Mouse (Mus musculus) C2C12 (cell line): ENCODE results near the gene Pias3. TPM values are rescaled to one million over a fixed set of nuclear protein-coding genes. Genes with fewer than 3 reads are reported as not detected.

Source experiments
- H3K27me3 ChIP-seq: one replicate; pipeline ENCODE4 v1.6.1; 2011; ENCODE audit not compliant: control insufficient read depth, insufficient read depth, insufficient read length
- H3K36me3 ChIP-seq: one replicate; pipeline ENCODE4 v1.6.1; 2011; ENCODE audit not compliant: control insufficient read depth, insufficient read depth
- H3K4me3 ChIP-seq: one replicate; pipeline ENCODE4 v1.5.1; 2011; ENCODE audit warnings: mild to moderate bottlenecking, control low read depth; ENCODE audit not compliant: poor library complexity, insufficient read depth, severe bottlenecking
- H3K79me2 ChIP-seq: one replicate; pipeline ENCODE4 v1.6.1; 2011; ENCODE audit not compliant: control insufficient read depth, insufficient read depth
- H3K79me3 ChIP-seq: one replicate; pipeline ENCODE4 v1.6.1; 2011; ENCODE audit warnings: low read depth, control low read depth
- H3ac ChIP-seq: one replicate; pipeline ENCODE3; 2011; ENCODE audit warnings: low read depth; ENCODE audit not compliant: control insufficient read depth, insufficient read length
- CEBPB ChIP-seq: IDR thresholded peaks from one replicate; pipeline ENCODE4 v1.6.1; 2011; ENCODE audit warnings: low read depth, mild to moderate bottlenecking, control low read depth, moderate library complexity
- CTCF ChIP-seq: IDR thresholded peaks from one replicate; pipeline ENCODE4 v1.5.1; 2011; ENCODE audit not compliant: control insufficient read depth, insufficient read depth, insufficient read length
- FOSL1 ChIP-seq: IDR thresholded peaks from one replicate; pipeline ENCODE4 v1.8.0; 2011; ENCODE audit warnings: mild to moderate bottlenecking, low read length; ENCODE audit not compliant: poor library complexity, insufficient read depth, severe bottlenecking
- MAX ChIP-seq: IDR thresholded peaks from one replicate; pipeline ENCODE4 v1.6.1; 2011; ENCODE audit warnings: mild to moderate bottlenecking, control low read depth
- MYOD1 ChIP-seq: IDR thresholded peaks from one replicate; pipeline ENCODE4 v1.6.1; 2011; ENCODE audit warnings: low read depth; ENCODE audit not compliant: control insufficient read depth, insufficient read length
- MYOG ChIP-seq: IDR thresholded peaks from one replicate; pipeline ENCODE4 v1.6.1; 2011; ENCODE audit not compliant: control insufficient read depth, insufficient read length; ENCODE audit errors: extremely low read depth
- USF1 ChIP-seq: IDR thresholded peaks from one replicate; pipeline ENCODE4 v1.6.1; 2011; ENCODE audit warnings: low read depth, mild to moderate bottlenecking, control low read depth, moderate library complexity
- polyA plus RNA-seq: library from polyadenylated mRNA; unstranded; fragments of >200 nt; fragmentation: generic; extraction: Trizol; gene quantifications from one replicate; pipeline ENCODE4 v1.2.1, GENCODE M21; 2012; ENCODE audit warnings: missing spikeins

Pias3 gene
- polyA plus RNA-seq, 1 experiment, result 19.2 TPM

DNA sequence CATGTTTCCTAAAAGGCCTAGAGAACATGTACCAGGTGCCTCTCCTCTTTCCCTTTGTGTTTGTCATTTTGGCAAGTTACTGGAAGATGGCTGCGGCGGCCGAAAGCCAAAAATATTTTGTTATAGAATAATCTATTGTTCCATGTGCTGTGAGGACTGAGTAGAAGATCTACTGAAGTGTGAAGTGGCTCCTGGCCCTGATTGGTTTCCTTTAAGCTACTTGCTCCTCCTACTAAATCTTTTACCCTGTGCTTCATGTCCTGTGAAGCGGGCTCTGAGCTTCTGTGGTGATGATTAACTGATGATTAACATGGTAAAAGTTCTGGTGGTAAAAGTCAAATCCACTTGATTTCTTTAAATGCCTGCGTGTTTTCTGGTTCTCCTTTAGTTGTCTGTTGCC lies 29.3 kb upstream of the Pias3 start:
- Histone ChIP-seq H3K27me3 (no peaks in the 10 kb centered on the region), H3K79me2 (no peaks in the 10 kb centered on the region), H3K4me3 (no peak overlapping the region), H3K36me3 (no peaks in the 10 kb centered on the region), H3K79me3 (no peaks in the 10 kb centered on the region), H3ac (no peak overlapping the region)
- TF ChIP-seq USF1 (no peak), FOSL1 (no peak), MYOG (no peak), CEBPB (no peak), CTCF (no peak), MAX (no peak), MYOD1 (no peak)

DNA sequence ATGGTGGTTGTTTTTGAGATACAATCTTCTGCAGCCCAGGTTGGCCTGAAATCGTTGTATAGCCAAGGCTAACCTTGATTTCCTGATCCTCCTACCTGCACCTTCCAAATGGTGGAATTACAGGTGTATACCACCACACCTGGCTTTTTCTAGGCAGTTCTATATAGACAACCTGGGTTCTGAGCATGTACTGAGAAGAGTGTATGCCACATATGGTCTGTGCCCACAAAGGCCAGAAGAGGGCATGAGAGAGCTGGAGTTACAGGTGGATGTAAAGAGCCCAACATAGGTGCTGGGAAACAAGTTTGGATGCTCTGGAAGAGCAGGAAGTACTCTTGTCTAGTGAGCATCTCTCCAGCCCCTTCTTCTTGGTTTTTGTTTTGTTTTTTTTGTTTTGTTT lies 28.9 kb upstream of the Pias3 start:
- TF ChIP-seq MYOG (no peak), CTCF (peak; percentile 31), CEBPB (no peak), MYOD1 (no peak), MAX (no peak)
- H3K79me2 ChIP-seq, result no peaks in the 10 kb centered on the region
- H3K36me3 ChIP-seq, result no peaks in the 10 kb centered on the region
- no peak overlapping the region for H3K4me3 ChIP-seq
- no peaks in the 10 kb centered on the region for H3K79me3 ChIP-seq
- no peaks in the 10 kb centered on the region for H3K27me3 ChIP-seq
- H3ac ChIP-seq, result no peak overlapping the region

GRCm38 (mm10) chr3:96668424-96669067 lies 27.6 kb upstream of the Pias3 start:
- H3K79me2 ChIP-seq, result no peaks in the 10 kb centered on the region
- no peaks in the 10 kb centered on the region for H3K79me3 ChIP-seq
- H3K36me3 ChIP-seq, result no peaks in the 10 kb centered on the region
- no peak overlapping the region for H3ac ChIP-seq
- H3K27me3 ChIP-seq, result no peaks in the 10 kb centered on the region
- TF ChIP-seq MYOD1 (no peak), CTCF (no peak), FOSL1 (no peak), MAX (no peak), USF1 (no peak), MYOG (no peak), CEBPB (no peak)
- no peak overlapping the region for H3K4me3 ChIP-seq

- Histone ChIP-seq H3K27me3 (no peaks in the 10 kb centered on the region), H3K79me2 (no peaks in the 10 kb centered on the region), H3K36me3 (no peaks in the 10 kb centered on the region), H3K79me3 (no peaks in the 10 kb centered on the region), H3K4me3 (no peak within 1 kb of the TSS), H3ac (no peak within 1 kb of the TSS)
- TF ChIP-seq MYOG, result no peak
- no peak for TF ChIP-seq FOSL1
- TF ChIP-seq MAX, result no peak
- no peak for TF ChIP-seq USF1
- TF ChIP-seq CTCF, result no peak
- no peak for TF ChIP-seq CEBPB
- no peak for TF ChIP-seq MYOD1
Observed at GRCm38 (mm10) chr3:96669727-96670468, 26.3 kb upstream of the Pias3 start, which contains the start of gene Ankrd35. Gene Ankrd35, plus strand, starts transcription at chr3:96670131.

GRCm38 (mm10) chr3:96671519-96671918 lies 24.7 kb upstream of the Pias3 start:
- Histone ChIP-seq H3ac (no peak overlapping the region), H3K4me3 (no peak overlapping the region), H3K79me3 (no peaks in the 10 kb centered on the region), H3K79me2 (no peaks in the 10 kb centered on the region), H3K36me3 (no peaks in the 10 kb centered on the region), H3K27me3 (no peaks in the 10 kb centered on the region)
- TF ChIP-seq CTCF, result no peak

DNA sequence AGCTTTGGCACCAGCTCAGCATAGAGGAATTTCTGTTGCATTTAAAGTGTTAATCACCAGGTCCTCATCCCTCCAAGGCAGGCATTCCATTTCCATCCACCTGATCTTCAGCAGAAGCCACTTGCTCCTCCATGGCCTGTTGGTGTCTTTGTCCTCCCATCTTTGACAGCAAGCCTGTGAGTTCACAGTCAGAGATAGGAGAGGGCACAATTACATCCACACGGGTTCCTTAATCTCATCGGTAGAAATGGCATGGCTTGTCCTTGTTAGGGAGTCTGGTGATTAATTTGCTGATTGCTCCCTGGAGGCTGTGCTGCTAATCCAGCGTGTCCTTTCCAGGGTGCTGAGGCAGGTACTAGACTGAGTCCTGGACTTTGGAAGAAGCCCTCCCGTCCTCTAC lies 22.7 kb upstream of the Pias3 start:
- H3K79me3 ChIP-seq, result no peaks in the 10 kb centered on the region
- H3K27me3 ChIP-seq, result no peaks in the 10 kb centered on the region
- no peak overlapping the region for H3ac ChIP-seq
- H3K79me2 ChIP-seq, result no peaks in the 10 kb centered on the region
- H3K36me3 ChIP-seq, result no peaks in the 10 kb centered on the region
- H3K4me3 ChIP-seq, result no peak overlapping the region
- TF ChIP-seq MYOD1 (no peak), FOSL1 (no peak), CTCF (no peak), USF1 (no peak), MYOG (no peak), MAX (no peak), CEBPB (no peak)
